Mouse (Mus musculus): Measurements from ENCODE around the gene Vmn1r131. TPM values are rescaled to one million over a fixed set of nuclear protein-coding genes. Genes with fewer than 3 reads are reported as not detected.
"Not testable (repeated sequence)": the region's sequence is repeated elsewhere in the genome, so short reads cannot be mapped to it uniquely, and the experiment has no call there.

The Vmn1r131 gene
- not detected in 2 replicates for polyA plus RNA-seq (2014; fragmentation: Nextera tagmentation; extraction: Ambion mirVana)

DNA sequence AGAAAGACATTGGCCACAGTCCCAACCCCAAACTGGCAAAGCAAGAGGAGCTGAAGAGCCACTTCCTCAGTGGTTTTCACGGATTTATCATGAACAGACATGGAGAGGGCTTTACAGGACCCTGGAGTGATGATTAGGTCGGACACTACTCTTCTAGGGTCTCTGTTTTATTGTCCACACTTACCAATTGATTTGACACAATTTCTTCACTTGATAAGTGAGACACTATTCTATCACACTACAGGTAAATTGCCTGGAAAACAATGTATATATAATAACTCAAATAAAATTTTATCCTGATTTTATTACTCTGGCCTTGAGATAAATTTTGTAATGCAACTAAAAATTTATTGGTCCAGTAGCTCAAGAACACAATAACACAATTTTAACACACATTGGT, at the start of gene Vmn1r131:
Gene Vmn1r131, minus strand, starts transcription at position 101 of the 400 bp plus-strand sequence.
- ATAC-seq (ENCODE audit: low FRiP score); H3K9ac ChIP-seq; H3K4me2 ChIP-seq (replicated peaks); H3K4me3 ChIP-seq (replicated peaks; ENCODE audit: low read length); H3K27ac ChIP-seq; H3K4me1 ChIP-seq (replicated peaks; ENCODE audit: control insufficient read depth, insufficient read depth, low read length); H3K9me3 ChIP-seq (ENCODE audit: control insufficient read depth, low read length); DNase-seq (ENCODE audit: low spot score); H3K36me3 ChIP-seq (replicated peaks; ENCODE audit: control insufficient read depth, insufficient read depth); H3K27me3 ChIP-seq (ENCODE audit: control insufficient read depth, insufficient read depth, low read length): not testable (repeated sequence)
- WGBS, result no CpG with 5 or more reads among the region's 2 CpGs

DNA sequence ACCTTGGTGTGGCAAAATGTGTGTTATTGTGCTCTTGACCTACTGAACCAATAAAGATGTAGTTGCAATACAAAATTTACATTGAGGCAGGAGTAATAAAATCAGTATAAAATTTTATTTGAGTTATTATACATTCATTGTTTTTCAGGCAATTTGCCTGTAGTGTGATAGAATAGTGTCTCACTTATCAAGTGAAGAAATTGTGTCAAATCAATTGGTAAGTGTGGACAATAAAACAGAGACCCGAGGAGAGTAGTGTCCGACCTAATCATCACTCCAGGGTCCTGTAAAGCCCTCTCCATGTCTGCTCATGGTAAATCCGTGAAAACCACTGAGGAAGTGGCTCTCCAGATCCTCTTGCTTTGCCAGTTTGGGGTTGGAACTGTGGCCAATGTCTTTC, 34.4 kb downstream of the Vmn1r131 start, which contains the start of gene Vmn1r130:
Gene Vmn1r130, plus strand, starts transcription at position 301 of the 400 bp plus-strand sequence.
- not testable (repeated sequence) for H3K9ac ChIP-seq; H3K27me3 ChIP-seq (ENCODE audit: control insufficient read depth, insufficient read depth, low read length); H3K4me1 ChIP-seq (replicated peaks; ENCODE audit: control insufficient read depth, insufficient read depth, low read length); DNase-seq (ENCODE audit: low spot score); ATAC-seq (ENCODE audit: low FRiP score); H3K36me3 ChIP-seq (replicated peaks; ENCODE audit: control insufficient read depth, insufficient read depth); H3K9me3 ChIP-seq (ENCODE audit: control insufficient read depth, low read length); H3K27ac ChIP-seq; H3K4me2 ChIP-seq (replicated peaks); H3K4me3 ChIP-seq (replicated peaks; ENCODE audit: low read length)
- WGBS, result no CpG with 5 or more reads among the region's 3 CpGs

Other genes starting within 250 kb of the Vmn1r131 start
- not detected in 2 replicates for gene Vmn1r126, start 244.6 kb downstream of the Vmn1r131 start, polyA plus RNA-seq (2014; fragmentation: Nextera tagmentation; extraction: Ambion mirVana)
- gene Vmn1r127, start 226.2 kb downstream of the Vmn1r131 start, polyA plus RNA-seq (2014; fragmentation: Nextera tagmentation; extraction: Ambion mirVana), result not detected in 2 replicates
- gene Vmn1r128, start 196.7 kb downstream of the Vmn1r131 start, polyA plus RNA-seq (2014; fragmentation: Nextera tagmentation; extraction: Ambion mirVana), result not detected in 2 replicates
- gene Vmn1r129, start 184.8 kb downstream of the Vmn1r131 start, polyA plus RNA-seq (2014; fragmentation: Nextera tagmentation; extraction: Ambion mirVana), result not detected in 2 replicates
- gene Gm6882, start 113.3 kb downstream of the Vmn1r131 start, polyA plus RNA-seq (2014; fragmentation: Nextera tagmentation; extraction: Ambion mirVana), result not detected in 2 replicates
- not detected in 2 replicates for gene Vmn1r130, start 34.3 kb downstream of the Vmn1r131 start, polyA plus RNA-seq (2014; fragmentation: Nextera tagmentation; extraction: Ambion mirVana)
- gene Vmn1r132, start 68.0 kb upstream of the Vmn1r131 start, polyA plus RNA-seq (2014; fragmentation: Nextera tagmentation; extraction: Ambion mirVana), result not detected in 2 replicates
- gene Gm4175, start 215.4 kb upstream of the Vmn1r131 start, polyA plus RNA-seq (2014; fragmentation: Nextera tagmentation; extraction: Ambion mirVana), result not detected in 2 replicates